In the genomic region with DNA sequence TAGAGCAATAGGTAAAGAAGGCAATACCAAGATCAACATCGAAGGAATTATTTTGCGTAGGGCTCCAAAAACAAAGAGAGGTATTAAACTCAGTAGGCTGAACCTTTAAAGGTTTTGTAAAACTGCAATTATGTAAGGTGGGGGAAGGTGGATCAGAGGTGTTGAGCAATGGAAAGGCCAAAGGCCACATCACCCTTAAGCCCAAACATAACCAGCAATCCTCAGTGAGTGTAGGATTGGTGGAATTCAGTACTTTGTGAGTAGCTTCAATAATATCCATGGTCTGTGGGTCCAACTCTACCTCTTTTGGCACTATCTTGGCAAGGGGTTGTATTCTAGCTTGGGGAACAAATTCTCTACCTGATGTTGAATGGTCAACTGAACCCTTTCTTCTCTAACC, we compare ENCODE assay signal across 10 mouse cellular contexts. TPM values are rescaled to one million over a fixed set of nuclear protein-coding genes. Genes with fewer than 3 reads are reported as not detected.
"Had no signal": no experiment of that assay in that cellular context is flagged by ENCODE, and none has a peak within 500 bp of the region (broad histone marks: within the 10 kb centered on the region; RNA-seq: fewer than 3 reads in every experiment).

No protein-coding gene starts in this region.

RNA-seq across cellular contexts. Expression of gene Slc7a15, which starts 7.5 kb away (rescaled TPM):
- total RNA-seq: neutrophil, adult 5-6 weeks had no signal
- polyA plus RNA-seq: neural tube, embryonic 12.5 days; neural tube, embryonic 13.5 days; neural tube, embryonic 14.5 days; neural tube, embryonic 15.5 days; spleen, adult 2 months; stomach, embryonic 14.5 days; stomach, embryonic 16.5 days; stomach, postnatal 0 days; urinary bladder, adult 2 months had no signal
